Mouse (Mus musculus): ENCODE results near the gene Ptpdc1.

Gene Ptpdc1

DNA sequence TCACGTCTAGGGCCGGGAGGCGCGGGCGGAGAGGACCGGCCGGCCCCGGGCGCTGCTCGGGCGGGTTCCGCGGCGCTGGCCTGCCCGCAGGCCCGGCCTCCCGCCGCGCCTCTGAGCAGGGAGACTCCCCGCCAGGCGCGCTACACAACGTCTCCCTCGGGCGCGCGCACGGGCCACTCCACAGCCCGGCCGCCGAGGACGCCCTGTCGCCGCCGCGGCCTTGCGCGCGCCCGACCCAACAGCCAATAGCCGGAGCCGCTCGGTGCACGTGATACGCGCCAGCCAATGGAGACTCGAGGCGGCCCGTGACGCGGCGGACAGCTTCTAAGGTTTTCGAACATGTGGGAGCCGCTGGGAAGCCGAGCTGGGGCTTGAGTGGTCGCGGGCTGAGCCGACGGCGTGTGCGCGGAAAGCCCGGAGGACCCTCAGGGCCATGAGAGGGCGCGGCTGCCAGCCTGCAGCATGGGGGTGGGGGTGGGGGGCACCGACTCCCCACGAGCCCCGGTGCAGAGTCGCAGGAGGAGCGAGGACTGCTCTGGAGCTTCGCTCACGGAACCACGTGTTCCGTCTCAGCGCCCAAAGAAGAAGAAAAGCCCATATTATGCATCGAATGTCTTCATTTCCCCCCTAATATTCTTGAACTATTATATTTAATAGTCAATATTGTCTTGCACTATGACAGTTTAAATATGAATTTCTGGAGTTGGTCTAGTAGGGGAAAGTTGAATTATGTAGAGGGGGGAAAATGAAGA, at the start of gene Ptpdc1:
TSS of gene Ptpdc1 (minus strand) at position 232 of the 752 bp plus-strand sequence.
- peak; percentile 98 to 99 for DNase-seq

GRCm38 (mm10) chr13:48674609-48675008, 49.1 kb upstream of the Ptpdc1 start:
- no peak for DNase-seq

- DNase-seq, result peak in 1 of 2 experiments; percentile 24
Observed at GRCm38 (mm10) chr13:48672312-48672840, 46.9 kb upstream of the Ptpdc1 start.

DNA sequence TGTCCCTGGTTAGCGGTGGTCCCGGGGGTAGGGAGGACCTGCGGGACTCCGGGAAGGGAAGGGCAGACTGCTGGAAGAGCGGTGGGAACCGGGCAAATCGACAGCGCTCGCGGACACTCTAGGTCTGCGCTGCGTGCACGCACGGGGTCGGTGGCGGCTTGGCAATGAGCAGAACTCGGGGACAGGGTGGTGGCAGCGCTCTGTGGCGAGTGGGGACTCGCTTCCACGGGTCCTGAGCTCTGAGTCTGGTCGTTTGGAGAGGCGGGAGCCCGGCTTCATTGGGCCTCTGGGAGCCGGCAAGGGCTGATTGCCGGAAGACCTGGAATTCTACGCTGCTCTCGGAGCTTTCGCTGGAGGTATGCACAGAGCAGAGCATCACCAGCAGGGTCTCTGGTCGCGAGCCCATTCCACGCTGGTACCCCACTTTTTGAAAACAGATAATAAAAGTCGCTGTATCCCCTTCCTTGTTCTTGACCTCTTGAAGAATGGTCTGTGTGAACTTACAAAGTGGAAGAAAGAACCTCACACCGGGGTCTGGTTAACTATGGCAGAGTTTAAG, 43.6 kb upstream of the Ptpdc1 start:
- peak; percentile 22 to 34 for DNase-seq

GRCm38 (mm10) chr13:48668091-48668975, 42.9 kb upstream of the Ptpdc1 start:
- DNase-seq, result peak in 1 of 2 experiments; percentile 13

GRCm38 (mm10) chr13:48667461-48667860, 42.0 kb upstream of the Ptpdc1 start:
- DNase-seq, result no peak

DNA sequence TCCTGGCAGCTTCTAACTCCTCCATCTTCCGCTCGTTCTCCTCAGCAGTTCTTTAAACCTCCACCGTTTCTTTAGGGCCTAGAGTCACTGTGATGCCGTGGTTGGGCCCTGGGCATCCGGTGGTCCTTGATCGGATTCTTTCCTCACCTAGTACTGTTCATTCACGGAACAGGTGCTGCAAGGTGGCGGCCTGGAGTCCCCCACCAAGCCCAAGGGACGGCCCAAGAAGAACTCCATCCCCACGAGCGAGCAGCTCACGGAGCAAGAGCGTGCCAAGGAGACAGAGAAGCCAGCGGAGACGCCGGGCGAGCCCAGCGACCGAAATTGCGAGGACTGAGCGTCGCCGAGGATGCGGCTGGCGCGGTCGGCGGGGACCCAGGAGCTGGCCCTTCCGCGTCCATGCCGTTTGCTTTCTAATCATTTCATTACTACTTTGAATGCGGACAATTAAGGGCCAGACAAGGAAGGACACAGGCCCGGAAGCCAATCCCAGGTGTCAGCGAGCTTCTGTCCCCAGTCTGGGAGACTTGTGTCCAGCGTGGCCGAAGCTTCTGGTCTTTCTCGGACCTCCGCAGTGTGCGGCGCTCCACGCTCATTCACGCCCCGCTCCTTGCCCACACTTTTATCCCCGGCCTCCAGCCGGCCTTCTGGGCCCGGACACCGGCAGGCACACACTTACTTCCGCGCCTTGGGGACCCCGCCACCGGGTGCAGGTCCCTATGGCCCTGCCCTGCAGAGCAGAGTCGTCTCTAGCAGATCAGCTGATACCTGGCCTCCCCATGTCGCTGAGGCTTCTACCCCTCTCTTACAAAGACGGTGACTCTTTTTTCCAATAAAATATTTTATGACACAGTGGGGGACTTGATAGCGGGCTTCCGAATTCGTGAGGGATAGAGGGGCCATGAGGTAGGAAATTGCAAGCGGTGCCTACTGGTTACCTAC, 40.5 kb upstream of the Ptpdc1 start:
- peak; percentile 18 to 23 for DNase-seq

GRCm38 (mm10) chr13:48664916-48665655, 39.6 kb upstream of the Ptpdc1 start:
- DNase-seq, result peak; percentile 21 to 43

DNA sequence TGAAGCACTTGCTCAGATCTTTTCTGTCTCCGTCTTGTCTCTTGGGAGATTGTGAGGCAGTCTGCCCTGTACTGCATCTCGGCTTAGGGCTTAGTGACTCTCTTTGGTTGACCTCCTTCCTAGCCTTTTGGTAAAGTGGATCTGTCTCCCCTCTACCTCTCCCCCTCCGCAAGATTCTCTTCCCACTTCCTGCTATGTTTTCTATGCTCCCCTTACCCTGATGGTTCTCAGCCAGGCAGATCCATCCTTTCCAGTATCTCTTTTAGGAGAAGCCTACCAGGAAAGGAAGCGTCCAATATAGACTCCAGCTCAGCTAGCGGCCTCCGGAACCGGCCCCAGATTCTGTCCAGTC, 38.5 kb upstream of the Ptpdc1 start:
- no peak for DNase-seq

DNA sequence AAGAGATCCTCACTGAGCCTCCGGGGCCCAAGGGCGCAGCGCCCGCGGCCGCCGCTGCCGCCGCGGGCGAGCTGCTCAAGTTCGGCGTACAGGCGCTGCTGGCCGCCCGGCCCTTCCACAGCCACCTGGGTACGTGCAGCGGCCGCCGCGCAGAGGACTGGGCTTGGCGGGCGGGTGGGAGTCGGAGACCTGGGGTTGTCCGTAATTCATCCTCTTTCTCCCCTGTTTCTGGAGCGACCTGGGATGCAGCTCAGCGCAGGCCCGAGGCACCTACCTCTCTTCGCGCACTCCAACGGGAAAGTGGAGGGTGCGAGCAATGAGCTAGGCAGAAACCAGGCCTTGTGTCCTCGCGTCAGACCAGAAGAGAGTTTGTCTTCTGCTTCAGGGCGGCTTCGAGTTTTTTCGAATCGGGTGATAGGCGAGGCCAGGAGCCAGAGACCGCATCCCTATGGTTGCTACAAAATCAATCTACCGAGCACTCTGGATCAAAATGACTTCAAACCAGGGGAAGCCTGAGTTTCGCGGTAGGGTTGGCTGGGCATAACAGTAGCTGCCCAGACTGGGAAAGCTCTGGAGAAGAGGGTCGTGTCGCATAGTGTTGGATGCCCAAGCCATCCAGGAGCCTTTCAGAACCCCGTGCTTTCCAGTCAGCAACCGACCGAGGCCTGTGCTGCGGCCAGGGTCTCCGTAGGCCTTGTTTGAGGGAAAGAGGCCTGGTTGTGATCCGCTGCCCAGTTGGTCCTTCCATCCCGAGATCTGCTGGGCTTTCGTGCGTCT, 37.9 kb upstream of the Ptpdc1 start:
- DNase-seq, result peak; percentile 31 to 49

- peak in 1 of 2 experiments; percentile 12 for DNase-seq
Observed at GRCm38 (mm10) chr13:48662431-48663143, 37.1 kb upstream of the Ptpdc1 start, which contains the start of gene Barx1. Gene Barx1, plus strand, starts transcription at chr13:48662998.

GRCm38 (mm10) chr13:48661561-48661960, 36.1 kb upstream of the Ptpdc1 start:
- no peak for DNase-seq

DNA sequence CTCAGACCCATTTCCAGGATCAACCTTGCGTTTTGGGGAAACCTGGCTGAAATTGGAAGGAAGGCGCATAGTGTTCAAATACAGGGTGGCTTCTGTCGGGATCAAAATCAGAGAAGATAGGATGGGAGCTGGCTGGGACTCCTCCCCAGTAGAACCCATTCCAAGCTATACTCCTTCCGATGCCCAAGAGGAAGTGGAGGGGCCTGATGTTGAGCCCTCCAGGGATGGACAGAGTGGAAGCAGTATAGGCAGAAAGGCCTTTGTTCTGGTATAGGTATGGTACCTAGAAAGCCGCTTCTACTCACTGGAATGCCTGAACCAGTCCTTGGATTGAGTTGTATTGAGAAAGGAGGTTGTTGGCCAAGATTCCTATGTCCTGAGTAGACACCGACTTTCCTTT, 35.3 kb upstream of the Ptpdc1 start:
- DNase-seq, result no peak

GRCm38 (mm10) chr13:48660221-48660734, 34.8 kb upstream of the Ptpdc1 start:
- peak; percentile 45 to 52 for DNase-seq

DNA sequence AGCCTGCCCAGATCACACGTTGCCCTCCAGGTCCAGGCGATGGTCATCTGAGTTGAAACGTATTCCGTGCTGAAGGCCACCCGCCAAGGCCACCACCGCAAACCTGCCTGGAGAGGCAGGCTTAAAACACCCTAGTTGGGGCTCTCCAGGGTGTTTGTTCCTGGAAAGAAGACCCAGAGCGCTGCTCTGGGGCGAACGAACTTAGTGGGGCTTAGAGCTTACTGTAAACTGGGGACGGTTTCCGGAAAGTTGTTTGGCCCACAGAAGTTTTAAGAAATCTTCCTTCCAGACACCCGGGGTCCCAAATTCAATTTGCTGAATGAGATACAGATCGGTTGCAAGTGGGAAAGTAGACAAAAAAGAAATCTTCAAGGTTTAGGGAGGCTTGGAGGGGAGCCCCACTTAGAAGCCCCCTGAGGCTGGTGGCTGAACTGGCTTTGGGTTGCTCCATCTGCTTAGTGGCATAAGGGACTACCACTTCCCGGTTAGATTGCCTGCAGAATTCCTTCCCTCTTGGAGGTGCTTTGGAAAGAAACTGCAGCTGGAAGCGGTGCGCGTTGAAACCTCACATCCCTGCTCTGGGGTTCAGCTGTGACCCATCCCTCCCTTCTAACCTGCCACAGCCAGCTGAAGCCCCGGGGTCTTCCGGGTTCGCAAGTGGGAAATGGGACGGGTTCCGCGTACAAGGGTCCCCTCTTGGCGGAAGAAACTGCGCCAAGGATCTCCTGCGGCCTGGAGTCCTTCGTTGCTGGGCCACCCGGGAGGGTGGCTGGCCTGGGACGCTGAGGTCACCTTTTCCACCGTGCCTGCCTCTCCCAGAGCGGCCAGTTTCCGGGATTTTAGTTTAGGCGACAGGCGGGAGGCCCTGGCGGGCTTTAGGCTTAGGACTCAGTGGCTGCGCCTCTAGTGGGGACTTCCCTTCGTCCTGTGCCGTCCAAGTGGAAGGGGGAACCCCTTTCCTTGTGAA, 34.1 kb upstream of the Ptpdc1 start:
- peak; percentile 33 to 59 for DNase-seq

- DNase-seq, result peak; percentile 36 to 48
Observed at GRCm38 (mm10) chr13:48658588-48659253, 33.3 kb upstream of the Ptpdc1 start.

DNA sequence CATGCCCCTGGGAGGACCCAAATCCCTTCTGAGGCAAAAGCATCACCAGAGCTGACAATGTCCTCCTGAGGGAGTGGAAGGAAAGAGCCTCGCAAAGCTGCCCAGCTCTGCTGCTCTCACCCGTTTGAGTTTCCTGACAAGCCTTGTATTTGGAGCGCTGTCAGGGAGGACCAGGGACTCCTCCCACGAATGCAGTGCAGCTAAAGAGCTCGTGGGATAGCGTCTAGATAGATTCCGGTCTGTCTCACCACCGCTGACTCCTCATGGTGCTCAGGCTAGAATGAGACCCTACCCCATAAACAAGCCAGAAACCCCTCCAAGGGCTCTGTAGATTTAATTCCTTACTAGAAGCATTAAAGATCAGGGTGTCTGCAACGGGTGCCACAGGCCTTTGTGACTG, 32.3 kb upstream of the Ptpdc1 start:
- no peak for DNase-seq

DNA sequence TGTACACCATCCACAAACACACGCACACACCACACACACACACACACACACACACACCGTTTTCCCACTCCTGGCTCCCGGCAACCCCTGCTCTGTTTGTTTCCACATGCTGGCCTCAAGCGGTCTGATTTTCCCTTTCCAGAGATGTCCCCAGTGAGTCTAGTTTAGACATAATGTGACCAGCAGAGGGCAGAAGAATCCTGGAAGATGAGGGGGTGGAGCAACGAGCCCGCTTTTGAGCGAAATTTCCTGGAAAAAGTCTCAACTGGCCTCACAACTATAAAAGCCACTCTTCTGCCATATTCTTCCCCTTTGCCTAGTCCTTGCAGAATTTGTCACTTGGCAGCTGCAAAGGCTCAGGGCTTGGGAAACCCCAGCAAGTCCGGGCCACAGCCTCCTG, 30.2 kb upstream of the Ptpdc1 start:
- DNase-seq, result peak; percentile 55 to 71
